Mouse (Mus musculus) brown adipose tissue, adult 24 weeks (tissue): ENCODE results near the gene Lrrc25. TPM values are rescaled to one million over a fixed set of nuclear protein-coding genes. Genes with fewer than 3 reads are reported as not detected.

Source experiments
- H3K27ac ChIP-seq: fragments of 200-500 bp; replicated peaks from 2 replicates; pipeline ENCODE4 v1.5.1; 2012; ENCODE audit warnings: low read depth, mild to moderate bottlenecking, low read length
- H3K4me1 ChIP-seq: fragments of 200-500 bp; 2 replicates; pipeline ENCODE4 v1.6.1; 2012; ENCODE audit warnings: low read length, mixed read lengths; ENCODE audit not compliant: control insufficient read depth, insufficient read depth, insufficient read length
- H3K4me3 ChIP-seq: fragments of 200-500 bp; 2 replicates; pipeline ENCODE4 v1.5.1; 2012; ENCODE audit warnings: low read depth, mild to moderate bottlenecking, low read length, moderate library complexity; ENCODE audit not compliant: insufficient read depth
- polyA plus RNA-seq: library from polyadenylated mRNA; stranded (reverse); fragments of >200 nt; gene quantifications from 2 replicates; pipeline ENCODE4 v1.2.4, GENCODE M21; 2012; ENCODE audit not compliant: missing spikeins, insufficient read depth, insufficient read length

Lrrc25 gene
- polyA plus RNA-seq, 1 experiment = 2.0 TPM

DNA sequence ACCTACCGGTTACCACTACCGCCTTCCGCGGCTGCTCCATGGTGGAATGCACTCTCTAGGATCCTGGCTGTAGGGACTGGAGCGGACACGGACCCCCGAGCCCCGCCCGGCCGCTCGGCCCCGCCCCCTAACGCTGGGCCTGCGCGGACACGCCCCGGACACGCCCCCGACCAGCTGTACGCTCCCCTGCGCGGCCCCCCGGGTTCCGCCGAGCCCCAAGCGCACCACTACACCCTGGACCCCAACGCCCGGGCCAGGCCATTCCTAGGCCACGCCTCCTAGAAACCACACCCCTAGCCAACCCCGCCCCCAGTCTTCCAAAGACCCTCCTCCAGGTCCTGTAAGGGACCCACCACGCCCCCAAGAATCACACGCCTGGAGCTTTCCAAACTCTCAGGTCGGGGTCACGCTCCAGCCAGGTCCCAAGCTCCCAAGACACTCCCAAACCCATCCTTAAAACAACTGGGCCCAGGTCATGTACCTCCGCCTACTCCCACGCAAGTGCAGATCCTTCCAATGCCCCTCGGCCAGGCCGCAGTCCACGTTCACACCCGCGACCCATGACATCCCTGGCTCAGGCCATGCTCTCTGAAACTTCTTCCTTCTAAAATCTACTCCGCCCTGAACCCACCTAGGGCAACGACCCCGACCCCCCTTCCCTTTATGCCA lies 43.8 kb downstream of the Lrrc25 start:
- Histone ChIP-seq H3K4me3 (peak overlapping the region; percentile 84), H3K4me1 (0 out of 2 replicates have a peak, but pooled peaks cover 9% of the 10 kb centered on the region), H3K27ac (peak overlapping the region; percentile 48)

DNA sequence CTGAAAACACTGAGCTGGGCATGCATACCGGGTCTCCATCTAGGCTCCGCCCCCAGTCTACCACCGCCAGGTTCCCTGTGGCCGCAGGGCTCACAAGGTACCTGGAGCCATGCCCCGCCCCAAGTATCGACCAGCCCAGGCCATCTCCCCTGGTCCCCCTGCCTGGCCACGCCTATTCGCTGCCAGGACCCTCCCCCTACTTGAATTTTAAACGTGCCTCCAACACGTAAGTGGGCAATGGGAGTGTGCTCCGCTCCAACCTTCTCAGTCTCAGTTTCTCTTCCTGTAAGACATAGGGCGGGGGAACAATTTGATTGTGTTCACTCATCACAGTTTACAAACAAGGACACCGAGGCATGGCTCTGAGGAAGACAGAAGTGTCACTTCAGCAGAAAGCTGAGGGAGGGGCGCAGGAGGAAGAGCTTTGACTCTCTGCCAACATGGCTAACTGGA lies 44.3 kb downstream of the Lrrc25 start, which contains the start of gene Pgpep1:
Pgpep1 (minus strand) TSS at position 116 of the 453 bp plus-strand sequence.
- Histone ChIP-seq H3K4me3 (peak within 1 kb of the TSS; percentile 84), H3K4me1 (0 out of 2 replicates have a peak, but pooled peaks cover 9% of the 10 kb centered on the region), H3K27ac (peak within 1 kb of the TSS; percentile 48)

DNA sequence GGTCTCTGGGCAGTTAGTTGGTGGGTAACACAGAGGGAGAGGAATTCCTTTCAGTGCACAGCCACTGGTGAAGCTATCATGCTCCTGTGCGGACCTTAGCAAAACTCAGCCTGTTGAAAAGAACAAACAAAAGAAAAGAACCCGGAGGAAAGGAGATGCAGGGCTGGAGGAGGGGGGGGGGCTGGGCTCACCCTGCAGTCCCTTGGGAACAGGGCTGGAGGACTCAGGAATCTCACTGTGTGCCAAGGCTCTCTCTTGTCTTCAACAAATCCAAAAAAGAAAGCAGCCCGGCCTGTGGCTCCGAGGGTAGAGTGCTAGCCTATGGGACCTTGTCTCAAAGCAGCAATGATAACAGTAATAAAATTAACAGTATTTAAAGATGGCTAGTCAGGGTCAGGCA lies 47.7 kb downstream of the Lrrc25 start:
- H3K4me3 ChIP-seq = no peak overlapping the region
- H3K27ac ChIP-seq = no peak overlapping the region
- H3K4me1 ChIP-seq = 0 out of 2 replicates have a peak, but pooled peaks cover 7% of the 10 kb centered on the region

DNA sequence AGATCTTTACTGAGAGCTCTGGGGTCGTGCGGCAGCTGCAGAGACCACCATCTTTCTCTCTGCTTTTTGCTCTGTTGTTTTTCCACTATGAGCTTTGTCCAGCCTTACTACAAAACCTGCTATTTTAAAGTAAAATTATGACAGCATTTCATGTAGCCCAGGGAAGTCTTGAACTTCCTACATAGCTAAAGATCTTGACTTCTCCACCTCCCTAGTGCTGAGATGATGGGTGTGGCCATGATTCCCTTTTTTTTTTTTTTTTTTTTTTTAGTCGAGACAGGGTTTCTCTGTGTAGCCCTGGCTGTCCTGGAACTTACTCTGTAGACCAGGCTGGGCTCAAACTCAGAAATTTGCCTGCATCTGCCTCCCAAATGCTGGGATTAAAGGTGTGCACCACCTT lies 48.7 kb downstream of the Lrrc25 start:
- Histone ChIP-seq H3K27ac (no peak overlapping the region), H3K4me3 (no peak overlapping the region), H3K4me1 (0 out of 2 replicates have a peak, but pooled peaks cover 5% of the 10 kb centered on the region)

DNA sequence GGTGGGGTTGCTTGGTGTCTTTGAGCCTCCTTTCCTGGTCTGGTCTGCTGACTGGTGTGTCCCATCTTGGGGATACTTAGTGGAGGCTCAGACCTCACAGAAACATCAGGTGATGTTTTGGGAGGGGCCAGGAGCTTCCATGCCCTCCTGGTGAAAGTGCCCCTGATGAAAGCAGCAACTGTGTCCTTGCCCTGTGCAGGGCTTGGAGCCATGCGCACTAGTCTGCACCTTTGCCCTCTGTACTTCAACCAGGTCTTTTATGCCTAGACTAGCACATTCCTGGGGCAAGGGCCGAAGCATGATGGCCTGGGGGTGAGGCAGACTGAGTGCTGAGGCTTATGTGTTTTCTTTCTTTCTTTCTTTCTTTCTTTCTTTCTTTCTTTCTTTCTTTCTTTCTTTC lies 49.6 kb downstream of the Lrrc25 start:
- no peak overlapping the region for H3K27ac ChIP-seq
- no peak overlapping the region for H3K4me3 ChIP-seq

DNA sequence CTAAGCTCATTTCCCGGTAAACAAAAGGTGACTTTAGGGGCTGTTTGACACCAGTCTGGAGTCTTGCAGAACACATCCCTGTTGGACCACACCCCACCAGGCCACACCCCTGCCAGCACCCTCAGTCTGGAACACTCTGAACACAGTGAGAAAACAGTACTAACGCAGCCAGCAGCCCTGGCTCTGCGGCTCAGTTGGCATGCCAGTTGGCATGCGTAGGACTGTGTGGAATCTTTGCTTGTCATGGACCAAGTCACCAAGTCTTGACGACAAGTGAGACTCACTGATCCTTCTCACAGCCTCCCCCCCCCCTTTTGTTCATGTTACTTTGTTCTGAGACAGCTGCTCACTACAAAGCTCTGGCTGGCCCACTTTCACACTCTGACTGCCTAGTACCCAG lies 51.1 kb downstream of the Lrrc25 start:
- Histone ChIP-seq H3K4me1 (0 out of 2 replicates have a peak, but pooled peaks cover 5% of the 10 kb centered on the region), H3K4me3 (no peak overlapping the region), H3K27ac (no peak overlapping the region)

More for the DNA sequence above, 49.6 kb downstream of the Lrrc25 start:
- H3K4me1 ChIP-seq = 0 out of 2 replicates have a peak, but pooled peaks cover 5% of the 10 kb centered on the region

Other genes starting within 250 kb of the Lrrc25 start
- gene Comp, start 242.6 kb upstream of the Lrrc25 start, polyA plus RNA-seq = not detected in 2 replicates
- 3.0 and 4.5 TPM in 2 replicates for gene Crtc1, start 176.6 kb upstream of the Lrrc25 start, polyA plus RNA-seq
- gene Klhl26, start 139.2 kb upstream of the Lrrc25 start, polyA plus RNA-seq = 9.3 and 9.5 TPM in 2 replicates
- gene Tmem59l, start 128.8 kb upstream of the Lrrc25 start, polyA plus RNA-seq = not detected in 2 replicates
- gene Crlf1, start 123.0 kb upstream of the Lrrc25 start, polyA plus RNA-seq = 1.3 TPM in 1 of 2 replicates, not detected in the other
- 191 and 207 TPM in 2 replicates for gene Rex1bd, start 109.4 kb upstream of the Lrrc25 start, polyA plus RNA-seq
- gene Uba52, start 105.4 kb upstream of the Lrrc25 start, polyA plus RNA-seq = 977 and 1,552 TPM in 2 replicates
- gene Fkbp8, start 88.4 kb upstream of the Lrrc25 start, polyA plus RNA-seq = 90.9 and 113 TPM in 2 replicates
- gene Kxd1, start 88.2 kb upstream of the Lrrc25 start, polyA plus RNA-seq = 106 and 116 TPM in 2 replicates
- 7.3 and 9.1 TPM in 2 replicates for gene Ell, start 76.7 kb upstream of the Lrrc25 start, polyA plus RNA-seq
- gene Isyna1, start 21.8 kb upstream of the Lrrc25 start, polyA plus RNA-seq = 7.7 and 17.4 TPM in 2 replicates
- 29.6 and 45.0 TPM in 2 replicates for gene Ssbp4, start 7.3 kb upstream of the Lrrc25 start, polyA plus RNA-seq
- 1.7 TPM in 2 replicates for gene Gdf15, start 16.3 kb downstream of the Lrrc25 start, polyA plus RNA-seq
- gene Pgpep1, start 44.2 kb downstream of the Lrrc25 start, polyA plus RNA-seq = 31.0 and 37.7 TPM in 2 replicates
- gene Lsm4, start 57.1 kb downstream of the Lrrc25 start, polyA plus RNA-seq = 89.4 and 121 TPM in 2 replicates
- 106 and 111 TPM in 2 replicates for gene Jund, start 82.8 kb downstream of the Lrrc25 start, polyA plus RNA-seq
- not detected in 2 replicates for gene Iqcn, start 87.3 kb downstream of the Lrrc25 start, polyA plus RNA-seq
- gene Gm3336, start 102.4 kb downstream of the Lrrc25 start, polyA plus RNA-seq = not detected in 2 replicates
- 0.36 and 1.7 TPM in 2 replicates for gene Pde4c, start 107.6 kb downstream of the Lrrc25 start, polyA plus RNA-seq
- gene Rab3a, start 138.5 kb downstream of the Lrrc25 start, polyA plus RNA-seq = 18.1 and 21.3 TPM in 2 replicates
- 74.5 and 79.8 TPM in 2 replicates for gene Mpv17l2, start 144.8 kb downstream of the Lrrc25 start, polyA plus RNA-seq
- gene Pik3r2, start 160.6 kb downstream of the Lrrc25 start, polyA plus RNA-seq = 9.8 and 11.3 TPM in 2 replicates
- 2.5 and 2.9 TPM in 2 replicates for gene Mast3, start 188.9 kb downstream of the Lrrc25 start, polyA plus RNA-seq
- not detected in 2 replicates for gene Il12rb1, start 192.3 kb downstream of the Lrrc25 start, polyA plus RNA-seq
- gene Arrdc2, start 223.6 kb downstream of the Lrrc25 start, polyA plus RNA-seq = 1.3 and 5.0 TPM in 2 replicates
- 5.8 and 6.0 TPM in 2 replicates for gene Kcnn1, start 247.1 kb downstream of the Lrrc25 start, polyA plus RNA-seq